Mouse (Mus musculus) lung, postnatal 4 days (tissue): ENCODE data around the gene Mrps27.
"Not testable (repeated sequence)": the region's sequence is repeated elsewhere in the genome, so short reads cannot be mapped to it uniquely, and the experiment has no call there.

Source experiments
- DNase-seq, 2 experiments: peaks; one replicate each; pipeline ENCODE4 v3.0.0; 2021

The Mrps27 gene

GRCm38 (mm10) chr13:99344599-99345575, at the start of gene Mrps27, which contains the start of gene Ptcd2:
Mrps27 (plus strand) TSS chr13:99344786.
Ptcd2 (minus strand) TSS chr13:99344705.
- DNase-seq: peak; percentile 97

- peak in 1 of 2 experiments; percentile 18 for DNase-seq
Measured at GRCm38 (mm10) chr13:99299921-99300320, 44.7 kb upstream of the Mrps27 start.

- no peak for DNase-seq
Measured at GRCm38 (mm10) chr13:99303846-99304245, 40.7 kb upstream of the Mrps27 start.

GRCm38 (mm10) chr13:99304365-99304764, 40.2 kb upstream of the Mrps27 start:
- peak in 1 of 2 experiments; percentile 14 for DNase-seq

- DNase-seq: no peak
Measured at GRCm38 (mm10) chr13:99305186-99305585, 39.4 kb upstream of the Mrps27 start.

GRCm38 (mm10) chr13:99306164-99306563, 38.4 kb upstream of the Mrps27 start:
- no peak for DNase-seq

- DNase-seq: no peak
Measured at GRCm38 (mm10) chr13:99307930-99308359, 36.6 kb upstream of the Mrps27 start.

GRCm38 (mm10) chr13:99308393-99308792, 36.2 kb upstream of the Mrps27 start:
- DNase-seq: no peak

GRCm38 (mm10) chr13:99314098-99314497, 30.5 kb upstream of the Mrps27 start:
- no peak for DNase-seq

GRCm38 (mm10) chr13:99314657-99315181, 29.9 kb upstream of the Mrps27 start:
- no peak for DNase-seq

- DNase-seq: no peak
Measured at GRCm38 (mm10) chr13:99316366-99316765, 28.2 kb upstream of the Mrps27 start.

- peak in 1 of 2 experiments; percentile 58 for DNase-seq
Measured at GRCm38 (mm10) chr13:99317058-99317457, 27.5 kb upstream of the Mrps27 start.

GRCm38 (mm10) chr13:99320453-99320852, 24.1 kb upstream of the Mrps27 start:
- DNase-seq: no peak

- DNase-seq: not testable (repeated sequence)
Measured at GRCm38 (mm10) chr13:99322915-99323314, 21.7 kb upstream of the Mrps27 start.

GRCm38 (mm10) chr13:99323632-99324336, 20.8 kb upstream of the Mrps27 start:
- peak in 1 of 2 experiments; percentile 19 for DNase-seq

GRCm38 (mm10) chr13:99324337-99324685, 20.3 kb upstream of the Mrps27 start:
- not testable (repeated sequence) for DNase-seq

- DNase-seq: no peak
Measured at GRCm38 (mm10) chr13:99331255-99331654, 13.3 kb upstream of the Mrps27 start.

GRCm38 (mm10) chr13:99337510-99337909, 7.1 kb upstream of the Mrps27 start:
- DNase-seq: no peak

GRCm38 (mm10) chr13:99341504-99341903, 3.1 kb upstream of the Mrps27 start:
- no peak for DNase-seq

- no peak for DNase-seq
Measured at GRCm38 (mm10) chr13:99343876-99344598, 549 bp upstream of the Mrps27 start.

- no peak for DNase-seq
Measured at GRCm38 (mm10) chr13:99350009-99350408, 5.4 kb downstream of the Mrps27 start.

GRCm38 (mm10) chr13:99351186-99351585, 6.6 kb downstream of the Mrps27 start:
- no peak for DNase-seq

GRCm38 (mm10) chr13:99351596-99351995, 7.0 kb downstream of the Mrps27 start:
- DNase-seq: no peak
